In genomic region chr10:41004753-41005152, GRCm38 (mm10) we compare ENCODE assay signal across 11 mouse cellular contexts.
DNase-seq lines count a peak whose midpoint lies in the region; ATAC-seq lines count a peak whose summit lies in the region.
"Had no signal": no experiment of that assay in that cellular context is flagged by ENCODE, and none has a peak within 500 bp of the region (broad histone marks: within the 10 kb centered on the region; RNA-seq: fewer than 3 reads in every experiment).

No protein-coding gene starts in this region.

- no peak overlapping the region for H3K4me2 ChIP-seq in hindbrain, embryonic 11.5 days (replicated peaks; ENCODE audit: low read depth, low read length)
- no peak overlapping the region for H3K4me2 ChIP-seq in midbrain, embryonic 11.5 days
- no peak overlapping the region for H3K4me2 ChIP-seq in midbrain, embryonic 16.5 days (ENCODE audit: low read length)
- no peak overlapping the region for H3K4me2 ChIP-seq in forebrain, embryonic 16.5 days (ENCODE audit: low read length)
- H3K4me2 ChIP-seq in midbrain, embryonic 15.5 days: no peak overlapping the region
- H3K4me2 ChIP-seq: embryonic facial prominence, embryonic 13.5 days had no signal

- peak; percentile 61; the same call in 1 of the 2 replicates for ATAC-seq in hindbrain, embryonic 11.5 days (ENCODE audit: low FRiP score)
- peak; percentile 61 for ATAC-seq in midbrain, embryonic 11.5 days (ENCODE audit: low FRiP score)
- no peak for ATAC-seq in midbrain, embryonic 16.5 days
- peak; percentile 38 for ATAC-seq in forebrain, embryonic 16.5 days
- ATAC-seq in midbrain, embryonic 15.5 days (replicated peaks): peak; percentile 65

- no peak for DNase-seq in hindbrain, embryonic 11.5 days (ENCODE audit: low spot score)
- no peak for DNase-seq in hindbrain, embryonic 10.5 days (ENCODE audit: low spot score)
- no peak for DNase-seq in midbrain, embryonic 11.5 days (ENCODE audit: low spot score, missing footprints)
- no peak for DNase-seq in heart, adult 9 months (ENCODE audit: low spot score in 2 of 2)

- no peak overlapping the region for H3K4me3 ChIP-seq in hindbrain, embryonic 11.5 days (ENCODE audit: low read depth, low read length)
- no peak overlapping the region for H3K4me3 ChIP-seq in hindbrain, embryonic 10.5 days
- no peak overlapping the region for H3K4me3 ChIP-seq in midbrain, embryonic 11.5 days (ENCODE audit: low read depth, low read length)
- no peak overlapping the region for H3K4me3 ChIP-seq in midbrain, embryonic 16.5 days (ENCODE audit: low read depth, low read length)
- no peak overlapping the region for H3K4me3 ChIP-seq in forebrain, embryonic 16.5 days (replicated peaks; ENCODE audit: low read length)
- no peak overlapping the region for H3K4me3 ChIP-seq in midbrain, embryonic 15.5 days
- H3K4me3 ChIP-seq: embryonic facial prominence, embryonic 13.5 days; heart, adult 2 months; megakaryocyte, embryonic 14.5 days; myocyte had no signal

- 60% methylated on average over 3 of the region's 3 CpGs for WGBS in hindbrain, embryonic 11.5 days
- 55% methylated on average over 3 of the region's 3 CpGs for WGBS in hindbrain, embryonic 10.5 days
- 62% methylated on average over 3 of the region's 3 CpGs for WGBS in midbrain, embryonic 11.5 days
- WGBS in midbrain, embryonic 16.5 days: 65% methylated on average over 3 of the region's 3 CpGs
- WGBS in forebrain, embryonic 16.5 days: 63% methylated on average over 3 of the region's 3 CpGs
- 62% methylated on average over 3 of the region's 3 CpGs for WGBS in midbrain, embryonic 15.5 days

- H3K36me3 ChIP-seq in hindbrain, embryonic 11.5 days (ENCODE audit: control insufficient read depth, insufficient read depth, low read length): no peaks in the 10 kb centered on the region
- H3K36me3 ChIP-seq in hindbrain, embryonic 10.5 days: no peaks in the 10 kb centered on the region
- H3K36me3 ChIP-seq in midbrain, embryonic 11.5 days (ENCODE audit: control insufficient read depth, insufficient read depth, low read length): no peaks in the 10 kb centered on the region
- H3K36me3 ChIP-seq in midbrain, embryonic 16.5 days (ENCODE audit: control insufficient read depth, insufficient read depth, low read length): no peaks in the 10 kb centered on the region
- no peaks in the 10 kb centered on the region for H3K36me3 ChIP-seq in forebrain, embryonic 16.5 days (ENCODE audit: control insufficient read depth, insufficient read depth)
- H3K36me3 ChIP-seq in midbrain, embryonic 15.5 days (replicated peaks): no peaks in the 10 kb centered on the region
- H3K36me3 ChIP-seq: embryonic facial prominence, embryonic 13.5 days had no signal

- H3K9ac ChIP-seq in hindbrain, embryonic 11.5 days (ENCODE audit: low read depth, low read length): no peak overlapping the region
- H3K9ac ChIP-seq in midbrain, embryonic 11.5 days (ENCODE audit: low read length): no peak overlapping the region
- no peak overlapping the region for H3K9ac ChIP-seq in midbrain, embryonic 16.5 days (ENCODE audit: low read depth, low read length)
- H3K9ac ChIP-seq in forebrain, embryonic 16.5 days (replicated peaks; ENCODE audit: low read depth, low read length): no peak overlapping the region
- no peak overlapping the region for H3K9ac ChIP-seq in midbrain, embryonic 15.5 days
- H3K9ac ChIP-seq: embryonic facial prominence, embryonic 13.5 days had no signal

- no peak overlapping the region for H3K27ac ChIP-seq in hindbrain, embryonic 11.5 days (ENCODE audit: low read depth, low read length)
- no peak overlapping the region for H3K27ac ChIP-seq in hindbrain, embryonic 10.5 days
- H3K27ac ChIP-seq in midbrain, embryonic 11.5 days (ENCODE audit: low read depth, low read length): no peak overlapping the region
- H3K27ac ChIP-seq in midbrain, embryonic 16.5 days (ENCODE audit: low read length): no peak overlapping the region
- H3K27ac ChIP-seq in forebrain, embryonic 16.5 days (ENCODE audit: low read length): no peak overlapping the region
- H3K27ac ChIP-seq in midbrain, embryonic 15.5 days: no peak overlapping the region
- H3K27ac ChIP-seq: embryonic facial prominence, embryonic 13.5 days; heart, adult 2 months had no signal

- H3K9me3 ChIP-seq in hindbrain, embryonic 11.5 days (ENCODE audit: control insufficient read depth, low read length): no peaks in the 10 kb centered on the region
- no peaks in the 10 kb centered on the region for H3K9me3 ChIP-seq in hindbrain, embryonic 10.5 days
- no peaks in the 10 kb centered on the region for H3K9me3 ChIP-seq in midbrain, embryonic 11.5 days (ENCODE audit: control insufficient read depth, low read length)
- no peaks in the 10 kb centered on the region for H3K9me3 ChIP-seq in midbrain, embryonic 16.5 days (replicated peaks; ENCODE audit: control insufficient read depth, low read length, poor library complexity, severe bottlenecking)
- H3K9me3 ChIP-seq in forebrain, embryonic 16.5 days (ENCODE audit: control insufficient read depth, low read length): no peaks in the 10 kb centered on the region
- H3K9me3 ChIP-seq in midbrain, embryonic 15.5 days: no peaks in the 10 kb centered on the region
- H3K9me3 ChIP-seq: embryonic facial prominence, embryonic 13.5 days; megakaryocyte, embryonic 14.5 days had no signal

- H3K27me3 ChIP-seq in hindbrain, embryonic 11.5 days (ENCODE audit: control insufficient read depth, insufficient read depth, low read length): no peaks in the 10 kb centered on the region
- H3K27me3 ChIP-seq in hindbrain, embryonic 10.5 days (ENCODE audit: insufficient read depth, poor library complexity, severe bottlenecking): no peaks in the 10 kb centered on the region
- no peaks in the 10 kb centered on the region for H3K27me3 ChIP-seq in midbrain, embryonic 11.5 days (ENCODE audit: control insufficient read depth, insufficient read depth, low read length)
- no peaks in the 10 kb centered on the region for H3K27me3 ChIP-seq in midbrain, embryonic 16.5 days (ENCODE audit: control insufficient read depth, insufficient read depth, low read depth, low read length)
- no peaks in the 10 kb centered on the region for H3K27me3 ChIP-seq in forebrain, embryonic 16.5 days (replicated peaks; ENCODE audit: control insufficient read depth, insufficient read depth, low read length)
- H3K27me3 ChIP-seq in midbrain, embryonic 15.5 days (replicated peaks): no peaks in the 10 kb centered on the region
- H3K27me3 ChIP-seq: embryonic facial prominence, embryonic 13.5 days had no signal

- H3K4me1 ChIP-seq in hindbrain, embryonic 11.5 days (replicated peaks; ENCODE audit: control insufficient read depth, insufficient read depth, low read length): no peaks in the 10 kb centered on the region
- H3K4me1 ChIP-seq in hindbrain, embryonic 10.5 days (replicated peaks): no peaks in the 10 kb centered on the region
- H3K4me1 ChIP-seq in midbrain, embryonic 11.5 days (ENCODE audit: control insufficient read depth, insufficient read depth, low read length): no peaks in the 10 kb centered on the region
- no peaks in the 10 kb centered on the region; the same call in 1 of the 2 replicates for H3K4me1 ChIP-seq in midbrain, embryonic 16.5 days (ENCODE audit: control insufficient read depth, insufficient read depth, low read length)
- no peaks in the 10 kb centered on the region for H3K4me1 ChIP-seq in forebrain, embryonic 16.5 days (replicated peaks; ENCODE audit: control insufficient read depth, insufficient read depth, low read length)
- 0 out of 2 replicates have a peak, but pooled peaks cover 2% of the 10 kb centered on the region for H3K4me1 ChIP-seq in midbrain, embryonic 15.5 days
- H3K4me1 ChIP-seq: embryonic facial prominence, embryonic 13.5 days had no signal
